Mouse (Mus musculus): ENCODE measurements at regions not wholly inside any gene's neighbourhood (a gene's known extent, or its start where the extent isn't known, plus 50 kb on each side); places are given as distances from the start of the nearest gene placed in this dataset.
A peak's percentile ranks its signal among the peaks of the same experiment; 100 is the strongest.

DNA sequence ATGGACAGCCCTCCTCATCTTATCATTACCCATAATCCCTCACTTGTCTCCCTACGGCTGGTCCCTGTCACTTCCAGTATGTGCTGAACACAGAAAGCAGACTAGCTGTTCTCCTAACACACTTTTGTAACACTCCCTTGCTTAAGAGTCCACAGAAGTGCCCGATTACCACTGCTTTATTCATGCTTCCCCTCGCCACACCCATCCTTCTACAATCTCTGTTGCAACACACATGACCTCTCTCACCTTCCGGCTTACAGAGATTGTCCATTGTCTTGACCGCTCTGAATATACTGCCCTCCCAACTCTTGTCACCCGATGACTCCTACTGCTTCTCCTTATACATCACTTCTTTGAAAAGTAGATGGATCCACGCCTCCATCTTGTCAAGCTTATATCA lies 132.9 kb downstream of the Snx18 start:
- no peak overlapping the region for H3K4me2 ChIP-seq (ENCODE audit: low read depth)
- no peaks in the 10 kb centered on the region for H3K36me3 ChIP-seq (ENCODE audit: insufficient read depth)
- no peak overlapping the region for H3K4me3 ChIP-seq (ENCODE audit: low read depth, low read length)
- WGBS, result 91% methylated on average over 7 of the region's 7 CpGs
- no peaks in the 10 kb centered on the region for H3K4me1 ChIP-seq (ENCODE audit: insufficient read depth)
- no peaks in the 10 kb centered on the region for H3K27me3 ChIP-seq (ENCODE audit: insufficient read depth, low read length)
- no peak overlapping the region for H3K9ac ChIP-seq
- 0 out of 2 replicates have a peak, but pooled peaks cover 4% of the 10 kb centered on the region for H3K9me3 ChIP-seq (ENCODE audit: low read length)
- no peak for DNase-seq
- no peak for TF ChIP-seq CTCF (IDR thresholded peaks at IDR 0.05; ENCODE audit: low read depth)
- ATAC-seq, result no peak
- no peak overlapping the region for H3K27ac ChIP-seq (ENCODE audit: low read depth, low read length)

GRCm38 (mm10) chr13:113484159-113484762 lies 134.1 kb downstream of the Snx18 start:
- no peak for TF ChIP-seq CTCF (IDR thresholded peaks at IDR 0.05; ENCODE audit: low read depth)
- H3K36me3 ChIP-seq (ENCODE audit: insufficient read depth), result no peaks in the 10 kb centered on the region
- H3K4me1 ChIP-seq (ENCODE audit: insufficient read depth), result no peaks in the 10 kb centered on the region
- DNase-seq (no peak), ATAC-seq (no peak)
- H3K9ac ChIP-seq, result no peak overlapping the region
- H3K4me3 ChIP-seq (ENCODE audit: low read depth, low read length), result no peak overlapping the region
- 0 out of 2 replicates have a peak, but pooled peaks cover 4% of the 10 kb centered on the region for H3K9me3 ChIP-seq (ENCODE audit: low read length)
- H3K27ac ChIP-seq (ENCODE audit: low read depth, low read length), result no peak overlapping the region
- WGBS, result 92% methylated on average over 10 of the region's 10 CpGs
- H3K4me2 ChIP-seq (ENCODE audit: low read depth), result no peak overlapping the region
- H3K27me3 ChIP-seq (ENCODE audit: insufficient read depth, low read length), result no peaks in the 10 kb centered on the region

GRCm38 (mm10) chr13:113482911-113483310 lies 135.5 kb downstream of the Snx18 start:
- WGBS, result 88% methylated on average over 1 of the region's 1 CpGs
- ATAC-seq, result peak; percentile 51
- Histone ChIP-seq H3K4me1 (ENCODE audit: insufficient read depth) (no peaks in the 10 kb centered on the region), H3K9me3 (ENCODE audit: low read length) (no peaks in the 10 kb centered on the region), H3K27me3 (ENCODE audit: insufficient read depth, low read length) (no peaks in the 10 kb centered on the region), H3K9ac (no peak overlapping the region), H3K27ac (ENCODE audit: low read depth, low read length) (no peak overlapping the region), H3K4me2 (ENCODE audit: low read depth) (no peak overlapping the region), H3K36me3 (ENCODE audit: insufficient read depth) (no peaks in the 10 kb centered on the region), H3K4me3 (ENCODE audit: low read depth, low read length) (no peak overlapping the region)
- TF ChIP-seq CTCF (IDR thresholded peaks at IDR 0.05; ENCODE audit: low read depth), result no peak
- peak; percentile 37 for DNase-seq

DNA sequence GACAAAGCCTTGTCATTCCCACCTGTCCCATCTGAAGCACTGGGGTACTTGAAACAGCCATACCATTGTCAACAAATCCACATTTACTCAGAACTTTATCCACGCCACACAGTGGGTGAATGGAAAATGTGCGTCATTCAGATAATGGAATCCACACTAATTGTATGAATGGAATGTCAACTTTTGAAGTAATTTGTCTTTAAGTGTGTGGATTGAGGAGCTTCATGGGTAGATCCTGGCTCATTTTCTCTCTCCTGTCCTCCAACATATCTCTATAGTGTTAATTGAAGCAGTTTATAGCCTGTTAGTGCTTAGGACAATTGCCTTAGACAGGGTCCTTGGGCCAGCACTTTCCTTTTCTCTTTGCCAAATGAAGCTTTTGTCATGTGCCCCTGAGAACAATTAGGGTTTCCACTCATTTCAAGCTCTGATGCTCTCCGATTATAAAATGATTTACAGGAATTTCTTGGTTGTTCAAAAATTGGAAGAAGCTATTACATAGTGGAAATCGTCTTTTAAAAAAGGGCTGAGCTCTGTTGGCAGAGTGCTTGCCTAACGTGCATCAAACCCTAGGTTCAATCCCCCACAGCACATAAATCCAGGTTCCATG lies 140.4 kb downstream of the Snx18 start:
- H3K36me3 ChIP-seq (ENCODE audit: insufficient read depth), result no peaks in the 10 kb centered on the region
- H3K27ac ChIP-seq (ENCODE audit: low read depth, low read length), result no peak overlapping the region
- H3K4me3 ChIP-seq (ENCODE audit: low read depth, low read length), result no peak overlapping the region
- no peak overlapping the region for H3K9ac ChIP-seq
- no peaks in the 10 kb centered on the region for H3K9me3 ChIP-seq (ENCODE audit: low read length)
- no peak overlapping the region for H3K4me2 ChIP-seq (ENCODE audit: low read depth)
- no peaks in the 10 kb centered on the region for H3K4me1 ChIP-seq (ENCODE audit: insufficient read depth)
- no peak for DNase-seq
- ATAC-seq, result no peak
- 29% methylated on average over 5 of the region's 5 CpGs for WGBS
- TF ChIP-seq CTCF (IDR thresholded peaks at IDR 0.05; ENCODE audit: low read depth), result no peak
- H3K27me3 ChIP-seq (ENCODE audit: insufficient read depth, low read length), result no peaks in the 10 kb centered on the region

DNA sequence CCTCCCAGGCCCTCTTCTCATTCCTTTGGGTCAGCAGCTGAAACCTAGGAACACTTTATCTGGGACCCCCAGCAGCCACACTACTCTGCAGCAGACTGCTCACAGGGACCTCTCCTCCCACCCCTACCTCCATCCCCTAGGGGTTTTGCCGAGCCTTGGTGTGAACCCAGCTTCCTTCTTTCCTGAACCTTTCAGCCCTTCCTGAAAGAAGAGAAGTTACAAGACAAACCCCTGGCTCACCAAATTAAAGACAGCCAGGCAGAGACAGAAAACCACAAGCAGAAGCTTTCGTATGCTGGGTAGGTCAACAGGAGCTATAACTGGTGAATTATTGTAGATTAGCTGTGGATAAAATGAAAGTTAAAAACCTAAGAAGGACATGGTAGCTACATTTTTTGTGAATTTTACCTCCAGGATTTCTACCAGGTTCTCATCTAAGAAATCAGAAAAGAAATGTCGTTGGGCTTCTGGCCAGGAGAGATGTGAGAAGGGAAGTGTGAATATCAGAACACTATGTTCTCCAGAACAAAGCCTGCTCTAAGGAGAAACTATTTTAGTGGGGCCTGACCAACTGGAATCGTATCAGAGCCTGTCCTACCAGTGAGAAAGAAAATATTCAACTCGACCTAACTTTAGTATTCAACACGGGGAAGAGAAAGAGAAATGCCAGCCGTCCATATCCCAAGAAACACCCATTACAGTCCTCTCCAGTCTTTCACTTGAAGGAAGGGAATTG lies 147.4 kb downstream of the Snx18 start:
- Histone ChIP-seq H3K9me3 (ENCODE audit: low read length) (no peaks in the 10 kb centered on the region), H3K9ac (no peak overlapping the region), H3K27ac (ENCODE audit: low read depth, low read length) (no peak overlapping the region), H3K4me1 (ENCODE audit: insufficient read depth) (no peaks in the 10 kb centered on the region), H3K27me3 (ENCODE audit: insufficient read depth, low read length) (no peaks in the 10 kb centered on the region), H3K4me3 (ENCODE audit: low read depth, low read length) (no peak overlapping the region), H3K4me2 (ENCODE audit: low read depth) (no peak overlapping the region), H3K36me3 (ENCODE audit: insufficient read depth) (no peaks in the 10 kb centered on the region)
- WGBS, result 77% methylated on average over 7 of the region's 7 CpGs
- TF ChIP-seq CTCF (IDR thresholded peaks at IDR 0.05; ENCODE audit: low read depth), result no peak
- DNase-seq, result no peak
- ATAC-seq, result no peak

- H3K4me2 ChIP-seq (ENCODE audit: low read depth), result no peak overlapping the region
- H3K4me1 ChIP-seq (ENCODE audit: insufficient read depth), result no peaks in the 10 kb centered on the region
- TF ChIP-seq CTCF (IDR thresholded peaks at IDR 0.05; ENCODE audit: low read depth), result no peak
- no peaks in the 10 kb centered on the region for H3K36me3 ChIP-seq (ENCODE audit: insufficient read depth)
- DNase-seq (no peak), ATAC-seq (no peak)
- WGBS, result 68% methylated on average over 10 of the region's 10 CpGs
- no peaks in the 10 kb centered on the region for H3K9me3 ChIP-seq (ENCODE audit: low read length)
- H3K9ac ChIP-seq, result no peak overlapping the region
- H3K27me3 ChIP-seq (ENCODE audit: insufficient read depth, low read length), result no peaks in the 10 kb centered on the region
- no peak overlapping the region for H3K4me3 ChIP-seq (ENCODE audit: low read depth, low read length)
- no peak overlapping the region for H3K27ac ChIP-seq (ENCODE audit: low read depth, low read length)
These were observed 153.9 kb downstream of the Snx18 start for GRCm38 (mm10) chr13:113464190-113465064.

Measured in forebrain, postnatal 0 days (tissue).